Mouse (Mus musculus) urinary bladder, postnatal 14 days (tissue): ENCODE measurements around the gene Sult5a1.
"Not testable (repeated sequence)": the region's sequence is repeated elsewhere in the genome, so short reads cannot be mapped to it uniquely, and the experiment has no call there.

Experiments
- DNase-seq: peaks from one replicate; pipeline ENCODE4 v3.0.0; 2021; ENCODE audit warnings: low spot score

Sult5a1 gene

DNA sequence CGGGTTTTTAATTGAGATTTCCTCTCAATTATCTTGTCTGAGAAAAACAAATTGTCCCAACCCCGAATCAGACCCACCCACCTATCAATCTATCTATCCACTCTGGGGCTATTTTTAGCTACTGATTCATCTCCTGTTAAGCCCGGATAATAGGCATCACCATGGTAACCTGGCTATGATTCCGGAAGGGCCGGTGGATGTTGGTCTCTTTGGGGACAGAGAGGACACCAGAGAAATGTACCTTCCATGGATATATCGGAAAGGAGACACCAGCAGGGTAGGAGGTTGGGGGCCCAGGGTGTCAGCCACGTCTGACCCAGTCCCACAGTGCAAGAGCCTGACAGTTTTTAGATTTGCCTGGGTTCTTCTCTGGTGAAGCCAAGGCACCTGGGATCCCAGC, 22.7 kb downstream of the Sult5a1 start:
- no peak for DNase-seq

DNA sequence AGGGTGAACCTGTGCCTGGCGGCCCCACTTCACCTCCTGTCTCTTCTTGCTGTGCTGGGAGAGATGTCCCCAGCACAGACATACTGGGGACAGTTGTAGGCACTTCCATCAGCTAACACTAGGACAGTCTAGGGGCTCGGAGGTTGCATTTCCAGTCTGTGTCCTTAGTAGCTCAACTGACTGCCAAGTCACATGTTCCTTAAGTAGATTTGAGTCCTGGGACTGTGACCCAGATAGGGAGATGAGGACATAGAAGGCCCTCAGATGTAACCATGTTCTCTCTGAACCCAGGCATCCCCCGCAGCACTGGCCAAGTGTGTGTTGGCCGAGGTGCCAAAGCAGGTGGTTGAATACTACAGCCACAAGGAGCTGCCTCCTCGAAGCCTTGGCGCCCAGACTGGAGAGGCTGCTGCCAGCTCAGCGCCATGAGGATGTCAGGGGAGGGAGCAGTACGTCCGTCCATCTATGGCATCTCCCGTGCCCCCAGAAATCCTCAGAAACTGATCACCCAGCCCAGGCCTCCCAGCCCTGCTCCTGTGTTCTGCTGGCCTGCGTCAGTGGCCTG, 23.9 kb downstream of the Sult5a1 start:
- DNase-seq, result no peak

DNA sequence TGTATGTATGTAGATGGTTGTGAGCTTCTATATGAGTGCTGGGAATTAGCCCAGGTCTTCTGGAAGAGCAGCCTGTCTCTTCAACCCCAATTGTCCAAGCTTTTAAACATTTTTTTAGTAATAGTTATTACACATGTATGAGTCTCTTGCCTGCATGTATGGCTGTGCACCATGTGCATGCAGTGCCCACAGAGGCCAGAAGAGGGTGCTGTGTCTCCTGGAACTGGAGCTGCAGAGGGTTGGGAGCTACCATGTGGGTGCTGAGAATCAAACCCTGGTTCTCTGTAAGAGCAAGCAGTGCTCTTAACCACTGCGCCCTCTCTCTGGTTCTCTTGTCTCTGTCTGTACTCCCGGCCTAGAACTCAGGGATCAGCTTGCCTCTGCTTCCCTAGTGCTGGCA, 25.2 kb downstream of the Sult5a1 start:
- no peak for DNase-seq

DNA sequence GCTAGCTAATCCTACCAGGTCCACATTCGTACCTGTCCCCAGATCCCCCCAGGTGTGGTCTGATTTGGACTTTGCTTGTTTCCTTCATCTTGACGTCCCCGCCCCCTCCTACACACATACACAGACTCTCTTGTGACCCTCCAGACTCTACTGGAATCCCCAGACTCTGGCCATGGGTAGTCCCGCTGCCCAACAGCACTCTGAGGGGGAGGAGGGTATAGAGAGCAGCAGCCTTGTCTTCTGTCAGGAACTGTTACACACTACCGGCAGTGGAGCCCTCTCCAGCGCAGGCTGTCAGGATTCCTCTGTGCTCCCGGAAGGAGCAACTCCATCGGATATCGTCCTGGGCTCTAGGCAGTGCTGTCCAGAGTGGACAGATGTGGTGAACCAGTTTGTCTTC, 27.1 kb downstream of the Sult5a1 start:
- DNase-seq, result no peak

DNA sequence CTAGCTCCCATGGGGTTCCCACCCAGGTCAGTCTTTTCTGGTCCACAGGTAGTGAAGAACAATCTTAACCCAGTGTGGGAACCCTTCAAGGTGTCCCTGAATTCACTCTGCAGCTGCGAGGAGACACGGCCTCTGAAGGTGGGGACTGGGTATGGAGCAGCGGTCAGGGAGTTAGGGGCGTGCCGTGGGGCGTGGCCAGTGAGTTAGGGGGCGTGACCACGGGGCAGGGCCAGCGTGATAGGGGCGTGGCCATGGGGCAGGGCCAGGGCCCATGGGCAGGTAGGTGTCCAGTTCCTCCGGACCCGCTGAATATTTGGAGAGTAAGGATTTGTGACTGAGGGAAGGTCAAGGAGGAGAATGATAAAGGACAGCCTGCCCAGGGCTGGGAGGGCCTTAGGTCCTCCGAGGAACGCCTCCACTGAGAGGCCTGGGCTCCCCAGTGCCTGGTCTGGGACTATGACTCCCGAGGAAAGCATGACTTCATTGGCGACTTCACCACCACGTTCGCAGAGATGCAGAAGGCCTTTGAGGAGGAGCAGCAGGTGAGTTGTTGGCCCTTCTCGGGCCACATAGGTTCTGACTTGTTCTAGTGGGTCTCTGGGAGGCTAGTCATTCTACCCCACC, 31.8 kb downstream of the Sult5a1 start:
- peak; percentile 64 for DNase-seq

DNA sequence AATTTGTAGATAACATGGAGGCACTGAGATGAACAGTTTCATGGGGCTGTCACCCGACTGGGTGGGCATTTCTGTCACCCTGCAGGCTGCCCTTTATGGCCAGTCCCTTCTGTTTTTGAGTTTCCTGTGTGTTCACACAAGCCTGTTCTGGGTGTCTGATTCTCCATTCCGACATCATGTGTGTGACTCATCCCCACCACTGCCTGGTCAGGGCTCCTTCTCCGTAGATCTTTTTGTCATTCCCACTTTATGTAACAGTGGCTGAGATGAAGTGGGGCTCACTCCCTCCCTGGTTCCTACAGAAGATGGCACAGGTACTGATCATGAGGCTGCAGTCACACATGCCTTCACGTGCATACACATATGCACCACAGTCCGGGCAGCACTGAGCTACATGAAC, 35.4 kb downstream of the Sult5a1 start:
- no peak for DNase-seq

DNA sequence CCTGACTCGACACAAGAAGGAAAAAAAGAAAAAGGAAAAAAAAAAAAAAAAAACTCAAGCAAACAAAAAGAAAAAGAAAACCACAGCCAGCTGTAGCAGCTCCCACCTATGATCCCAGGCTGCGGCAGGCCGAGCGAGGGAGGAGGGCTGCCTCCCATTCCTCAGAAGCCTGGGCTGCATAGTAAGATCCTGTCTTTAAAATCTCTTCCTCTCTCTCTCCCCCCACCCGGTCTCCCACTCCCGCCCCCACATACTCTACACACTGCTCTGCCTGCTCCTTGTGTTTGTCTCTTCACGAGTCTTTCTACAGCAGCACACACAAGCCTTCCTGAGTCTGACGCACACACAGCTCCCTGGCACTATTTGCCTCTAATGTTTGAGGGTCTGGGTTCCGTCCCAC, 36.1 kb downstream of the Sult5a1 start:
- no peak for DNase-seq

DNA sequence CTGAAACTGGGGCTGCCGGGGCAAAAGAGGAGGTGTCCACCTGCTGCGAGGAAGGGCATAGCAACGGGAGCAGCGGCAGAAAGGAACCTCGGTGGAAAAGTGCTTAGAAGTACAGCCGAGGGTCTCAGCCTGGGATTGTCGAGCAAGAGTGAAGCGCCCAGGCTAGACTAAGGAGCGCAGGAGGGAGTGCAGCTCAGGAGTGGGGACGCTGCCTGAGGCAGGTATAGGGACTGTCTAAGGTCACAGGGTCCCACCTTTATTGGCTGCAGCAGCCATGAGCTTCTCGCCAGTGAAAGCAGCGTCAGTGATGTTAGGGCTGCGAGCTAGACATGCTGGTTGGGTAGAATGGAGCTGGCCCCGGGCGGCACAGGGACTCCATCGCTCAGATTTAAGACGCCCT, 40.4 kb downstream of the Sult5a1 start:
- no peak for DNase-seq

DNA sequence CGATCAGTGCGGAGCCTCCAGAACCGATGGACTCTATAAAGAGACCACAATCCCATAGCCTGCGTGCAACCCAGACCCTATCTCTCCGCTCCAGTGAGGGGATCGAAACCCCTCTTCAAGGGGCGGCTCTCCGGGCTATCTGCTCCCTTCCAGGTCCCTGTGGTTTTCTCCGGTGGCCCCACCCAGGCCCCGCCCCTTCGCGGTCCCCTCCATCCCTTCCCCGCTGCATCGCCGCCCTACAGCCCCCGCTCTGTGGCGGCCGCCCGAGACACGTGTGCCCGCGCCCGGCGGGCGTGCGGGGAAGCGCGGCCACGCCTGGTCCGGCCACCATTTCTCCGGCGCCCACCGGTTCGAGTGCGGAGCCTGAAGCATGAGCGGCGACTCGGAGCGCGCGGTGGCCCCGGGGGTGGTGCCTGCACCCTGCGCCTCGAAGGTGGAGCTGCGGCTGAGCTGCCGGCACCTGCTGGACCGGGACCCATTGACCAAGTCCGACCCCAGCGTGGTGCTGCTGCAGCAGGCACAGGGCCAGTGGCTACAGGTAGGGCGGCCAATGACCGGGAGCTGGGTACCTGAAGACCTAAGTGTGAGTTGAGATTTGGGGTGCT, 40.9 kb downstream of the Sult5a1 start, which contains the start of gene Cpne7:
TSS of gene Cpne7 (plus strand) at position 248 of the 605 bp plus-strand sequence.
- no peak for DNase-seq

DNA sequence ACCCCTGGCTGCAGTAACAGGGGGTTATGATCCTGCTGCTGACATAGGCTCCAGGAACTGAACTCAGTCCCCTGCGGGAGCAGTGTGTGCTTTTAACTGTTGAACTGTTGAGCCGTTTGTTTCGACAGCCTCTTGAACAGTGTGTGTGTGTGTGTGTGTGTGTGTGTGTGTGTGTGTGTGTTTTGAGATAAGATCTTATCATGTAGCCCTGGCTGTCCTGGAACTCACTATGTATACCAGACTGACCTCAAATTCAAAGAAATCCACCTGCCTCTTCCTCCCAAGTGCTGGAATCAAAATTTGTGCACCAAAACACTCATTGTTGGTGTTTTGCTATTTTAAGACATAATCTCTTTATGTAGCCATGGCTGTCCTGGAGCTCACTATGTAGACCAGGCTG, 43.5 kb downstream of the Sult5a1 start:
- DNase-seq, result no peak

DNA sequence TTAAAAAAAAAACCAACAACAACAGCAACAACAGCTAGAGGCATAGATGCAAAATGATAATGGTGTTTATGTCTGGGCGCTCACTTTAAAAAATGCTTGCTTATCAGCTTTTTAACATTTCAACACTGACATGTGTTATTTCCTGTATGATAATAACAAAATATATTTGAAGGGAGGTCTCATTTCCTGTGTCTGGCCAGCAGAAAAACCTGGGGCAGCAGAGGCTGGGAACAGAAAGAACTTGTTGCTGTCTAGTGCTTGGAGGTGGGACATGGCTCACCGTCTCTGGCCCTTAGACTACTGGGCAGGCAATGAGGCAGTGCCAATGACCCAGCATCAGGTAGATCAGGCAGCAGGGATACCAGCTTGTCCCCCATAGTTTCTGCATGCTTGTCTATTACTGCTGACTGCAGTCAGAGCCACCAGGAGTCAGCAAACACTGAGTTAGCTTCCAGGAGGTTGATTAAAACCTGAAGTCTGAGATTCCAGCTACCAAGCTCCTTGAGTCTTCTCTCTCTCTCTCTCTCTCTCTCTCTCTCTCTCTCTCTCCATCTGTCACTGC, 44.1 kb downstream of the Sult5a1 start:
- no peak for DNase-seq

DNA sequence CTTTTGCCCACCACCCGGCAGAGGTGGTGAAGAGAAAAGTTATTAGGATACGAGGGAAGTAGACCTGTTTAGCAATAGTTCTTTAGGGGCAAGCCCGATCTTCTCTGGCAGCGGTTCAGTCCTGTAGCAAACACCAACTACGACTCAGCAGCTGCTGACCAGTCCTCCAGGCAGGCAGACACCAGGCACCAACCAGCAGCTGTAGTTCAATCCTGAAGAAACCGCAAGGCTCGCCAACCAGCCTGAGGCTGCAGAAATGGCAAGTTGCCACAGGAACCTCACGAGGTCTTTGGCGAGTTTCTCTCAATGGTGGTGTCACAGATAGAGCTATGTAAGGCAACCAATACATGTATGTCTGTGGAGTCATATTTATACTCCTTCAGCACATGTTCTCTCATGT, 45.2 kb downstream of the Sult5a1 start:
- no peak for DNase-seq

DNA sequence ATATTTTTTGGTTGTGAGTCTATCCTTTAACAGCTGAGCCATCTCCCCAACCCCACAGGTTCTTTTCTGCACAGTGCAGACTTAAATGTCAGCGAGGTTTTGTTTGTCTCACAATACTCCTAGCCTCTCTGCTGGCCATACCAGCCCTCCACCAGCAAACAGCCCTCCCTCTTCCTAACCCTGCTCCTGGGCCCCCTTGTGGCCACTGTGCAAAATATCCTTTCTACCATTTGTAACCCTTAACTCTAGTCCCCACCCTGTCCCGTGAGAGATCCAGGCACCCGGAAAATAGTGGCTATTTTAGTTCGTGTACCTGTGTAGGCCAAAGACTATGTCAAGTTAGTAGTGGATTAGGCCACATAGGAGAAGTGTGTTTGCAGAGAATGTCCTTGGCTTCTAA, 47.5 kb downstream of the Sult5a1 start:
- peak; percentile 47 for DNase-seq

DNA sequence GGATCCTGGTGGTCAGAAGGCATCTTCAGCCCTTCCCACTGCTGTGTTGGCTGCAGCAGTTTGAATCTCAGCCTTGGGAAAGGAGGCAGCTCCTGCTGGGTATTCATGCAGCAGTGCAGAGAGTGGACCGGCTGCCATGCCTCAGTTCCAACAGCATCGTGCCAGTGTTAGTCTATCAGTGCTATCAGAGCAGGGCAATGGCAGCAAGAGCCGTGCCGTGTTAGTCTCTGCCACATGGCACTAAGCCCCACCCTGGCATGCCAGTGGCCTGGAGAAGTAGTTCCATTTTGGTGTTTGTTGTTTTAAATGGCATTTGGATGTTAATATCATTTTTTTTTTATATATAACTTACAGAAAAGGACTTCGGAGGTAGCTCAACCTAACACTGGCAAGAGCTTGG, 49.2 kb downstream of the Sult5a1 start:
- DNase-seq, result no peak

DNA sequence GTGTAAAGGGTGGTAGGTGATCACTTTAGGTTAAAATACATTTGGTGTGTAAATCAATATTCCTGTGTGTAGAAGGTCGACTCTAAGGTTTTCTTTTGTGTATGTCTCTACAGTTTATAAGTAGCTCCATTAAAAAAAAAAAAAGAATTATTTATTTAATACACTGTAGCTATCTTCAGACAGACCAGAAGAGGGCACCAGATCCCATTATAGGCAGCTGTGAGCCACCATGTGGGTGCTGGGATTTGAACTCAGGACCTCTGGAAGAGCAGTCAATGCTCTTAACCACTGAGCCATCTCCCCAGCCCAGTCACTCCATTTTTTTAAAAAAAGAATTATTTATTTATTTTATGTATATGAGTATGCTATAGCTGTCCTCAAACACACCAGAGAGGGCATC, 50.1 kb downstream of the Sult5a1 start:
- DNase-seq, result no peak

DNA sequence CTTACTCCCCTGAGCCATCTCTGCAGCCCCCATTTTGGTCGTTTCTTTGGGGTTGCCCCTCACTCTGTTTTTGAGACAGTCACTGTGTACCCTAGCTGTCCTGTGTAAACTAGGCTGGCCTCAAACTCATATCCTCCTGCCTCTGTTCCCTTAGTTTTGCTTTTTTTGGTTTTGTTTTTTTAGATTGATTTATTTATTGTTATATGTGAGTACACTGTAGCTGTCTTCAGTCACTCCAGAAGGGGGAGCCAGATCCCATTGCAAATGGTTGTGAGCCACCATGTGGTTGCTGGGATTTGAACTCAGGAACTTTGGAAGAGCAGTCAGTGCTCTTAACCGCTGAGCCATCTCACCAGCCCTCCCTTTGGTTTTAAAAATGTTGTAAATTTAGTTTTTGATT, 51.6 kb downstream of the Sult5a1 start:
- DNase-seq, result no peak

DNA sequence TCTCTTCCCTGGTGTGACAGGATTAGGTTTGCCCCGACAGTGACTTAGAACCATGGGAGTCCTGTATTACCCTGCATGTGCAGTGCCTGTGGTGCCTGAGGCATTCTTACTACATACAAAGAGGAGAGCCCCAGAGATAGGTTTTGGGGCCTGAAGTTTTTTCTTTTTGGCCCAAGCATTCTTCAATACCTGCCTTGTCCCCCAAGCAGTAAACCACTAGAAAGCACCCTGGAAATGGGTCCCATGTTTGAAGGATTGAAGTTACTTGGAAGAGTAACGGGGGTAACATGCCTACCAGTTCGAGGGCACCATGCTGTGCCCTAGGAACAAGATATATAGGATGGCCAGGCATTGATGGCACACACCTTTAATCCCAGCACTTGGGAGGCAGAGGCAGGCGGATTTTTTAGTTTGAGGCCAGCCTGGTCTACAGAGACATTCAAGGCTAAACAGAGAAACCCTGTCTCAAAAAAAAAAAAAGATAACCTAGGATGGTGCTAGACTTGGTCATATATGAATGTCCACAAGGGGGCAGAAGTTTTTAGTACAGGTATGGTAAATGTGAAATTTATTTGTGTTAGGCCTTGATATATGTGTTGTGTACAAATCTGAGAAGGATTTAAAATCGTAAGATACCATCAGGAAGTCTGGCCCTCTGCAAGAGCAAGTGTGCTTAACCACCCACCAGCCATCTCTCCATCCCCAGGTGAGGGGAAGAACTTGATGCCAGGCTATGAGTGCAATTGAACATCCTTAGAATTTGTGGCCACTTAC, 52.4 kb downstream of the Sult5a1 start:
- no peak for DNase-seq

DNA sequence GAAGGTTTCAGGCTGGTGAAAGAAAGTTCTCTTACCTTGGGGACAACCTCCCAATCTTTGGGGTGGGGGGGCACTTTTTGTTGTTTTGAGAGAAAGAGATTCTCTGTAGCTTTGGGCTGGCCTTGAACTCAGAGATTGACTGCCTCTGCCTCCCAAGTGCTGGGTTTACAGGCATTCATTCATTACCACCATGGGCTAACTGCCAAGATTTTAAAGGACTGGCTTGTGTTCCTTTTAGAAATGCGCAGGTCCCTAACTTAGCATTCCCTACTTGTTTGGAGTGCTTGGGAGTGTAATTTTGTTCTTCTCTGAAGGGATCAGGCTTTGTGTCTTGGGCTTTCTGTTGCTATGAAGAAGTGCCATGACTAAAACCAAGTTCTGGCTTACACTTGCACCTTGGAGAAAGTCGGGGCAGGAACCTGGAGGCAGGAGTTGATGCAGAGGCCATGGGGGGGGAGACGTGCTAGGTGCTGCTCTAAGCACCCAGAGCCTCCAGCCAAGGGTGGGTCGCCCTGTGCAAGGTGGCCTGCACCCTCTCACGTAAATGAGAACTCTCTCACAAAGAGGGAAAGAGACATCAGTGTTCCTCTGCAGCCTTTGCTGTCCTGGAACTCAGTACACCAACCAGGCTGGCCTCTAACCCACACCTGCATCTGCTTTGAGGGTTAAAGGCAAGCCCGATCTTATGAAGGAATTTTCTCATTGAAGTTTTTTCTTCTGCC, 53.9 kb downstream of the Sult5a1 start:
- DNase-seq, result no peak

DNA sequence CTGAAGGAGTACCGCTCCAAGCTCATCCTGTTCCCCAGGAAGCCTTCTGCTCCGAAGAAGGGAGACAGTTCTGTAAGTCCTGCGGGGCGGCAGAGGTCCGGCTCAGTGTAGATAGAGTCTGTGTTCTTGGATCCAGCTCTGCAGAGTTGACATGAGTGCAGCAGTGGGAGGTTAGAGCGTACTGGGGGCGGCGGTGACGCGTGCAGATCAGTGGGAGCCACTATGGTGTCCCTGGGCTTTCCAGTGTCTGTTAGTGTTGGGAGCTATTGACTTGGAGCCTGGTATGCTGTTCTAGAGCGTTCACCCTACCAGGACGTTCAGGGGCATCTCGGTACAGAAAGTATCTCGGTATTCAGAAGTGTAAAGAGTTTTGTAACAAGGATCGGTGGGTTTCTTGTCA, 54.8 kb downstream of the Sult5a1 start:
- DNase-seq, result no peak

DNA sequence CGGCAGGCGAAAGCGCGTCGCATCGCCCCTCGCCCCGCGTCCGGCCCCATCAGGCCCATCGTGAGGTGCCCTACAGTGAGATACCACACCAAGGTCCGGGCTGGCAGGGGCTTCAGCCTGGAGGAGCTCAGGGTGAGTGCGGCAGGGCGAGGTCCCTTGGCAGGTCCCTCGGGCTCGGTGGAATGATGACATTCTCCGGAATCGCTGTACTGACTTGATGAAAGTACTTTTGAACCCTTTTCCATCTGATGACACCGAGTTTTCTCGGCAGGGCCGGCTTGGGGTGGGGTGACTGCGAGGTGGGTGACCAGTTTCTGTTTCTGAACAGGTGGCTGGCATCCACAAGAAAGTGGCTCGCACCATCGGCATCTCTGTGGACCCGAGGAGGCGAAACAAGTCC, 55.3 kb downstream of the Sult5a1 start:
- DNase-seq, result not testable (repeated sequence)

DNA sequence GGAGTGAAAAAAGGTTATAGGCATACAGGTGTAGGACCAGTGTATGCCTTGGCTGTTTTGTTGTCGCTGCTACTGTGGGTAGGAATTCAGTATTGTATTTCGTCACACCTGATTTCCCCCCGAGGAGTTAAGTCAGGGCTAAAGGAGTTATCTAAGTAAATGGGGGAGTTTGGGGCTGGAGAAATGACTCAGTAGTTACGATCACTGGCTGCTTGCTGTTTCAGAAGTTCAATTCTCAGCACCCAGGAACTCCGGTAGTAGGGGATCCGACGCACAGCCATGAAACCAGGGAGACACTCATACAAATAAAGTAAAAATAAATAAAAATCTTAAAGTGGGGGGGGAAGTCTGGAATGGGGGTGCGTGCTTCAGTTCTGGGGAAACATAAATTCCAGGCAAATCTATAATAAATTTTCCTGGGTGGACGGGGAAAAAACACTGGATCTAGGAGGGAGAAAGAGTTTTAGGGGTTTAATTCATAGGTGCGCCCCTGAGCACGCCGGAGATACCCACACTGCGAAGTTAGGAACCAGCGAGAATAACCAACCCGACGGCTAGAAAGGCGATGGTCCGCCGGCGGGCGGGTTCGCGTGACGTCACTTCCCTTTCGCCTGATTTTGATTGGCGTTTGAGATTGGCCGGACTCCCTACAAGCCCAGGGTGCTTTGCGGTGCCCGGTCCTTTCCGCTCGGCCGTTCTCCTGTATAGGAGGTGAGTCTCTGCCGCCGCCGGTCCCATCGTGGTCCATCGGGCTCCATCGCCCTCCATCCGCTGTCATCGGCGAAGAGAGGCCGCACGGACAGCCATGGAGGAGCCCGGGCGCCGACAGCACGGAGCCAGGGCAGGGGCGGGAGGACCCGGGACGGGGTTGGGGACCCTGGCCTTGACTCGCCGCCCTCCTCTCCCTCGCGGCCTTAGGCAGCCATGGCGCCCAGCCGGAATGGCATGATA, 56.1 kb downstream of the Sult5a1 start, which contains the start of gene Rpl13:
TSS of gene Rpl13 (plus strand) at position 616 of the 951 bp plus-strand sequence.
- peak; percentile 98 for DNase-seq
